Mouse (Mus musculus) forebrain, embryonic 16.5 days (tissue): ENCODE data around the gene Hcls1. TPM values are rescaled to one million over a fixed set of nuclear protein-coding genes. Genes with fewer than 3 reads are reported as not detected.

Experiments used
- ATAC-seq: fragments of 200-750 bp; cut with Nextera tagmentation; 2 replicates; pipeline ENCODE4 v1.8.0; 2017; ENCODE audit warnings: mild to moderate bottlenecking, moderate library complexity
- H3K27ac ChIP-seq: fragments of 300-500 bp; sonication (generic); 2 replicates; pipeline ENCODE4 v1.5.1; 2014; ENCODE audit warnings: low read length, control low read depth
- H3K27me3 ChIP-seq: fragments of 300-500 bp; sonication (generic); replicated peaks from 2 replicates; pipeline ENCODE4 v1.6.1; 2014; ENCODE audit warnings: low read length; ENCODE audit not compliant: control insufficient read depth, insufficient read depth
- H3K36me3 ChIP-seq: fragments of 300-500 bp; sonication (generic); 2 replicates; pipeline ENCODE4 v1.6.1; 2014; ENCODE audit not compliant: control insufficient read depth, insufficient read depth
- H3K4me1 ChIP-seq: fragments of 300-500 bp; sonication (generic); replicated peaks from 2 replicates; pipeline ENCODE4 v1.6.1; 2014; ENCODE audit warnings: low read length; ENCODE audit not compliant: control insufficient read depth, insufficient read depth
- H3K4me2 ChIP-seq: fragments of 300-500 bp; sonication (generic); 2 replicates; pipeline ENCODE4 v1.6.1; 2014; ENCODE audit warnings: mild to moderate bottlenecking, low read length, control low read depth
- H3K4me3 ChIP-seq: fragments of 300-500 bp; sonication (generic); replicated peaks from 2 replicates; pipeline ENCODE4 v1.5.1; 2014; ENCODE audit warnings: mild to moderate bottlenecking, low read length, control low read depth
- H3K9ac ChIP-seq: fragments of 300-500 bp; sonication (generic); replicated peaks from 2 replicates; pipeline ENCODE4 v1.6.1; 2014; ENCODE audit warnings: low read depth, low read length, control low read depth
- H3K9me3 ChIP-seq: fragments of 300-500 bp; sonication (generic); 2 replicates; pipeline ENCODE4 v1.6.1; 2016; ENCODE audit warnings: low read length; ENCODE audit not compliant: control insufficient read depth
- WGBS: fragments of 180-500 bp; shearing (Covaris S2); extraction: QIAGEN DNeasy Blood & Tissue Kit; methylation state at CpG from one replicate; pipeline ENCODE4 v1.1.7; 2014; 5-methylcytosine and 5-hydroxymethylcytosine counted together
- polyA plus RNA-seq: library from polyadenylated mRNA; unstranded; fragments of >200 nt; fragmentation: Nextera tagmentation; extraction: Ambion mirVana; gene quantifications from 2 replicates; pipeline ENCODE4 v1.2.1, GENCODE M21; 2015

Hcls1 gene
- polyA plus RNA-seq, 1 experiment from 2014 or later: 1.4 TPM

DNA sequence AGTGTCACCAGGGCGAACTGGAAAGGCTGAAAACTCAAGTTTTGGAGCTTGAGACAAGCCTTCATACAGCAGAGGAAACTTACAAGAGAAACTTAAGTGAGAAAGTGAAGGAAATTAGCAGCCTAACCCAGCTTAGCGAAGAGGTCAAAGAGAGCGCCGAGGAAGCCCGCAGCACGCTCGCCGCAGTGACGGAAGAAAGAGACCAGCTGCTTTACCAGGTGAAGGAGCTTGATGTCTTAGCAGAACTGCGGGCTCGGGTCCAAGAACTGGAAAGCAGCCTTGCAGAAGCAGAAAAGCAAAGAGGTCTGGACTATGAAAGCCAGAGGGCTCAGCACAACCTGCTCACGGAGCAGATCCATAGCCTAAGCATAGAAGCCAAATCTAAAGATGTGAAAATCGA, 22.5 kb upstream of the Hcls1 start:
- Histone ChIP-seq H3K4me3 (no peak overlapping the region), H3K27me3 (no peaks in the 10 kb centered on the region), H3K9me3 (no peaks in the 10 kb centered on the region), H3K36me3 (peaks cover 31% of the 10 kb centered on the region), H3K9ac (no peak overlapping the region), H3K27ac (no peak overlapping the region), H3K4me1 (no peaks in the 10 kb centered on the region), H3K4me2 (no peak overlapping the region)
- no peak for ATAC-seq
- 95% methylated on average over 13 of the region's 13 CpGs for WGBS

DNA sequence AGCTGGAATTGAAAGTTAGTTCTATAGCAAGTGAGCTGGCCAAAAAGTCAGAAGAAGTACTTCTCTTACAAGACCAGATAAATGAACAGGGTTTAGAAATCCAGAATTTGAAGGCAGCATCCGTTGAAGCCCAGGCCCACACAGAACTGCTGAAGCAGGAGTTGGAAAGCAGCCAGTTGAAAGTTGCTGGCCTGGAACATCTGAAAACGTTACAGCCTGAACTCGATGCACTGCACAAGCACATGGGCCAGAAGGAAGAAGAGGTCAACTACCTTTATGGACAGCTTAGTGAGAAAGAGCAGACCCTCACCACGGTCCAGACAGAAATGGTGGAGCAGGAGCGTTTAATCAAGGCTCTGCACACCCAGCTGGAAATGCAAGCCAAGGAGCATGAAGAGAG, 20.6 kb upstream of the Hcls1 start:
- Histone ChIP-seq H3K27me3 (no peaks in the 10 kb centered on the region), H3K9me3 (no peaks in the 10 kb centered on the region), H3K4me3 (no peak overlapping the region), H3K27ac (no peak overlapping the region), H3K9ac (no peak overlapping the region), H3K36me3 (peaks cover 25% of the 10 kb centered on the region), H3K4me1 (no peaks in the 10 kb centered on the region), H3K4me2 (no peak overlapping the region)
- WGBS: 88% methylated on average over 5 of the region's 5 CpGs
- no peak for ATAC-seq

- Histone ChIP-seq H3K27me3 (no peaks in the 10 kb centered on the region), H3K27ac (no peak overlapping the region), H3K9me3 (no peaks in the 10 kb centered on the region), H3K9ac (no peak overlapping the region), H3K4me2 (no peak overlapping the region), H3K4me3 (no peak overlapping the region), H3K36me3 (peaks cover 25% of the 10 kb centered on the region), H3K4me1 (no peaks in the 10 kb centered on the region)
- WGBS: 95% methylated on average over 10 of the region's 10 CpGs
- no peak for ATAC-seq
These were observed 16.3 kb upstream of the Hcls1 start for GRCm38 (mm10) chr16:36918505-36918904.

GRCm38 (mm10) chr16:36920410-36920809, 14.4 kb upstream of the Hcls1 start:
- no peak overlapping the region for H3K4me3 ChIP-seq
- H3K27ac ChIP-seq: no peak overlapping the region
- no peak for ATAC-seq
- no peaks in the 10 kb centered on the region for H3K27me3 ChIP-seq
- peaks cover 25% of the 10 kb centered on the region for H3K36me3 ChIP-seq
- no peak overlapping the region for H3K9ac ChIP-seq
- no peak overlapping the region for H3K4me2 ChIP-seq
- 95% methylated on average over 3 of the region's 3 CpGs for WGBS
- no peaks in the 10 kb centered on the region for H3K9me3 ChIP-seq
- H3K4me1 ChIP-seq: no peaks in the 10 kb centered on the region

DNA sequence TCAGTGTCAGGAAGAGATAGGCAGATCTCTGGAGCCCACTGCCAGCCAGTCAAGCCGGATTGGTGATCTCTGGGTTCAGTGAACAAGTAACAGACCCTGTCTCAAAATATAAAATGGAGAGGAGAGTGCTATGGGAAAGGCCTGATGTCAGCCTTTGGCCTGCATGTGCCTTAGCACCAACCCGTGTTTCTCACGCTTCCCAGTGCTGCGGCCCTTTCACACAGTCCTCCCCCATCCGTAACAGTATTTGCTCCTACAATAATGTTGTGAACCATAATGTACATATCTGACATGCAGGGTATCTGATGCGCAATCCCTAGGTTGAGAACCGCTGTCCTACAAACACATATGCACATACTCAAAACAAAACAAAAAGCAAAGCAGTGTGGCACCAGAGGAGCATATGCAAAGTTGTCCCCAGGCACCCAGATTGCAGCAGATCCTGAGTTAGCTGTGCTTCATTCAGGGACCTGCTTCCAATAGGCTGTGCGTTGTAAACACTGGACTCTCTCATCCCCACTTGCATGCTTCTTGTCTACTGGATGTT, 13.6 kb upstream of the Hcls1 start:
- H3K4me3 ChIP-seq: no peak overlapping the region
- 91% methylated on average over 8 of the region's 8 CpGs for WGBS
- no peak for ATAC-seq
- H3K27me3 ChIP-seq: no peaks in the 10 kb centered on the region
- H3K9me3 ChIP-seq: no peaks in the 10 kb centered on the region
- H3K4me1 ChIP-seq: no peaks in the 10 kb centered on the region
- no peak overlapping the region for H3K4me2 ChIP-seq
- no peak overlapping the region for H3K9ac ChIP-seq
- peaks cover 25% of the 10 kb centered on the region for H3K36me3 ChIP-seq
- no peak overlapping the region for H3K27ac ChIP-seq

- 87% methylated on average over 6 of the region's 6 CpGs for WGBS
- ATAC-seq: no peak
- H3K36me3 ChIP-seq: peaks cover 29% of the 10 kb centered on the region
These were observed 12.8 kb upstream of the Hcls1 start for GRCm38 (mm10) chr16:36921980-36922379.

GRCm38 (mm10) chr16:36924312-36924711, 10.5 kb upstream of the Hcls1 start:
- 93% methylated on average over 8 of the region's 8 CpGs for WGBS
- Histone ChIP-seq H3K4me3 (no peak overlapping the region), H3K36me3 (peaks cover 28% of the 10 kb centered on the region)

More at GRCm38 (mm10) chr16:36921980-36922379, 12.8 kb upstream of the Hcls1 start:
- Histone ChIP-seq H3K27ac (no peak overlapping the region), H3K27me3 (no peaks in the 10 kb centered on the region), H3K4me2 (no peak overlapping the region), H3K4me1 (no peaks in the 10 kb centered on the region), H3K9me3 (no peaks in the 10 kb centered on the region), H3K9ac (no peak overlapping the region), H3K4me3 (no peak overlapping the region)

GRCm38 (mm10) chr16:36925351-36925750, 9.4 kb upstream of the Hcls1 start:
- Histone ChIP-seq H3K9me3 (no peaks in the 10 kb centered on the region), H3K4me2 (no peak overlapping the region), H3K36me3 (peaks cover 30% of the 10 kb centered on the region), H3K4me1 (no peaks in the 10 kb centered on the region), H3K4me3 (no peak overlapping the region), H3K27ac (no peak overlapping the region), H3K9ac (no peak overlapping the region), H3K27me3 (no peaks in the 10 kb centered on the region)
- 94% methylated on average over 6 of the region's 6 CpGs for WGBS
- ATAC-seq: no peak

More at GRCm38 (mm10) chr16:36924312-36924711, 10.5 kb upstream of the Hcls1 start:
- no peak for ATAC-seq
- H3K27me3 ChIP-seq: no peaks in the 10 kb centered on the region
- H3K27ac ChIP-seq: no peak overlapping the region
- H3K9me3 ChIP-seq: no peaks in the 10 kb centered on the region
- no peak overlapping the region for H3K4me2 ChIP-seq
- H3K4me1 ChIP-seq: no peaks in the 10 kb centered on the region
- no peak overlapping the region for H3K9ac ChIP-seq

DNA sequence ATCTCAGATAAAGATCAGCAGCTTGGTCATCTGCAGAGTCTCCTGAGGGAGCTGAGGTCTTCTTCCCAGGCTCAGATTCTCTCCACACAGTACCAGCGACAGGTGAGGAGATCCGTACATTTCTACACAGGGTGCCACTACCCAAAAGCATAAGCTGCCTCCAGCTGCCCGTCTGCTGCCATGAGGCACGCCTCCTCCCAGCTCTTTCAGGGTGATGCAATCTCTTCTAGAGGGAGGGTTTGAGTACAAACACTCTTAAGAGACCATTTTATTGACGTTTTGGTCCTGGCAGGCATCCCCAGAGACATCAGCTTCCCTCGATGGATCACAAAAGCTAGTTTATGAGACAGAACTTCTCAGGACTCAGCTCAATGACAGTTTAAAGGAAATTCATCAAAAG, 9.0 kb upstream of the Hcls1 start:
- 82% methylated on average over 6 of the region's 6 CpGs for WGBS
- peaks cover 28% of the 10 kb centered on the region for H3K36me3 ChIP-seq

More for the DNA sequence above, 9.0 kb upstream of the Hcls1 start:
- Histone ChIP-seq H3K4me3 (no peak overlapping the region), H3K9ac (no peak overlapping the region), H3K27ac (no peak overlapping the region), H3K9me3 (no peaks in the 10 kb centered on the region), H3K4me2 (no peak overlapping the region), H3K27me3 (no peaks in the 10 kb centered on the region), H3K4me1 (no peaks in the 10 kb centered on the region)
- no peak for ATAC-seq
